18 mouse cellular contexts compared by ENCODE assay signal in the genomic region with DNA sequence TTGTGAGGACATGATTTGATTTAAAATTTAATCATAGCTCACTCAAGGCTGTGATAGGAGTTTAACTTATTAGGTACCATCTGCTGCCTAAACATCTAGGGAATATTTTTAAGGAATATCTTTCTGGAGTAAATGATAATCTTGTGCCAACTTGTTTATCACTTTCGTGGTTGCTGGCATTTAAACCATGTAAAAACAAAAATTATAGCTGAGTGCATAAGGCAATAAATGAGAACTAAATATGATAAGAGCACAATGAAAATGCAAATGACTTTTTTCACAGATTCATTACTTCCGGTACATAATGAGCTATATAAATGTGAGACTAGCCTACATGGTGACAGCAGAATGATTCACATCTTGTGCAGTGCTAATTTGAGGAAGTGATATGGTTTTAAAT.
"Had no signal": no experiment of that assay in that cellular context is flagged by ENCODE, and none has a peak within 500 bp of the region (broad histone marks: within the 10 kb centered on the region; RNA-seq: fewer than 3 reads in every experiment).

No protein-coding gene starts in this region.

- DNase-seq: kidney, adult 8-10 months; kidney, postnatal 10 days; kidney, postnatal 36 days; liver; lung, adult 18-20 months; lung, postnatal 10 days; lung, postnatal 4 days; midbrain, embryonic 14.5 days; thymus, adult 2 months; thymus, postnatal 14 days; thymus, postnatal 4 days had no signal

- H3K36me3 ChIP-seq: kidney, embryonic 15.5 days; limb, embryonic 10.5 days; limb, embryonic 13.5 days; liver, embryonic 12.5 days; liver, embryonic 15.5 days; lung, embryonic 15.5 days had no signal

- H3K4me2 ChIP-seq: kidney, embryonic 15.5 days; limb, embryonic 13.5 days; liver, embryonic 12.5 days; liver, embryonic 15.5 days; lung, embryonic 15.5 days; midbrain, embryonic 11.5 days had no signal

- H3K27ac ChIP-seq: kidney, embryonic 15.5 days; limb, embryonic 10.5 days; limb, embryonic 13.5 days; liver, embryonic 12.5 days; liver, embryonic 15.5 days; lung, embryonic 15.5 days had no signal

- H3K4me1 ChIP-seq: kidney, embryonic 15.5 days; limb, embryonic 10.5 days; limb, embryonic 13.5 days; liver, embryonic 12.5 days; liver, embryonic 15.5 days; lung, embryonic 15.5 days had no signal

- H3K4me3 ChIP-seq: kidney, embryonic 15.5 days; limb, embryonic 10.5 days; limb, embryonic 13.5 days; liver, embryonic 12.5 days; liver, embryonic 15.5 days; lung, embryonic 15.5 days had no signal

- H3K9me3 ChIP-seq: kidney, embryonic 15.5 days; limb, embryonic 10.5 days; limb, embryonic 13.5 days; liver, embryonic 12.5 days; liver, embryonic 15.5 days; lung, embryonic 15.5 days had no signal

- H3K9ac ChIP-seq: kidney, embryonic 15.5 days; limb, embryonic 13.5 days; liver, embryonic 12.5 days; liver, embryonic 15.5 days; lung, embryonic 15.5 days had no signal

- H3K27me3 ChIP-seq: kidney, embryonic 15.5 days; limb, embryonic 13.5 days; liver, embryonic 12.5 days; liver, embryonic 15.5 days; lung, embryonic 15.5 days had no signal

- ATAC-seq: liver, embryonic 12.5 days had no signal
